Mouse (Mus musculus): ENCODE results near the gene Zcchc8. TPM values are rescaled to one million over a fixed set of nuclear protein-coding genes. Genes with fewer than 3 reads are reported as not detected.
"Not testable (repeated sequence)": the region's sequence is repeated elsewhere in the genome, so short reads cannot be mapped to it uniquely, and the experiment has no call there.

The Zcchc8 gene
- 53.4 and 56.1 TPM in 2 replicates for polyA plus RNA-seq (2015; fragmentation: Nextera tagmentation; extraction: Ambion mirVana)

DNA sequence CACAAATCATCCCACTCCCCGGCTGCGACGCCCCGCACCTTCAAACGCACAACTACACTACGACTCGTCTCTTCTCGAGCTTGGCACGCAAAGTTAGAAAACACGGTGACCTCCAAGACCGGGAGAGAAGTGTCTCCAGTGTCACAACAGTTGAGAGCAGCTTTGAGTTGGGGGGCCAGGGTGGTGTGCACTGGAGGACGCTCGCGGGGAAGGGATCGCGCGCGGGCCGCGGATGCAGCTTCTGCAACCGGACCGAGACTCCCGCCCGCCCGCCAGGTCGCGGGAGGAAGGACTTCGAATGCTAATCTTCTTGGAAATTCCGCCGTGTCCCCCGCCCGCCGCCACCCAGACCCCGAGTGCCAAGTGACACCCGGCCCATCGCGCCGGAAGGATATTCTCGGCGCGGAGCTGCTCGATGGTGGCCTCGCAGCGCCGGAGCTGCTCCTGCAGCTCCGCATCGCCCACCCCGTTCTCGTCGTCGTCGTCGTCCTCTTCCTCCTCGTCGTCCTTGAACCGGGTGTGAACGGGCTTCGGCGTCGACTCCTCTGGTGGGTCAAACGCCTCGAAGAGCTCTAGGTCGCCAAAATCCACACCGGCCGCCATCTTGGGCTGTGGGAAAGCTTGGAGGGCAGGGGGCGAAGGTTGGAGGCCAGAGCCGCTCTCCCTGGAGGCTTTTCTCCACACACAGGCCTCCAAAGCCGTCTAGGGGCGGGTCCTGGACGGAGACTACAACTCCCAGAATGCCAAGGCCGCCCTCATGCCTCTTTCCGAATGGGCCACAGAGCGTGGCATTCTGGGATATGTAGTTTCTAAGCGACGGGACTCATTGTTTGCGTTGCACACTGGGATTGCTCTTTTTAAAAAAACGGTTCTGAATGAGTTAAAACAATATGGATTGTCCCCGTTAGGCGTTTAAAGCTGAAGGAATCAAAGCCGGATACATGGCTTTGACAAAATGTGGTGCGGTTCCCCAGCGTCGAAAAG lies at the start of gene Zcchc8:
Gene Zcchc8, minus strand, starts transcription at position 773 of the 984 bp plus-strand sequence.
- under 1% methylated on average over 81 of the region's 83 CpGs for WGBS
- Histone ChIP-seq H3K9ac (peak within 1 kb of the TSS; percentile 98), H3K4me2 (peak within 1 kb of the TSS; percentile 81), H3K27ac (replicated peaks) (peak within 1 kb of the TSS; percentile 90), H3K9me3 (no peaks in the 10 kb centered on the region), H3K27me3 (replicated peaks) (no peaks in the 10 kb centered on the region), H3K4me3 (peak within 1 kb of the TSS; percentile 94), H3K4me1 (peaks cover 27% of the 10 kb centered on the region), H3K36me3 (peaks cover 20% of the 10 kb centered on the region)
- ATAC-seq (ENCODE audit: extremely low read depth, insufficient number of reproducible peaks, low FRiP score, low TSS enrichment) = peak; percentile 99

DNA sequence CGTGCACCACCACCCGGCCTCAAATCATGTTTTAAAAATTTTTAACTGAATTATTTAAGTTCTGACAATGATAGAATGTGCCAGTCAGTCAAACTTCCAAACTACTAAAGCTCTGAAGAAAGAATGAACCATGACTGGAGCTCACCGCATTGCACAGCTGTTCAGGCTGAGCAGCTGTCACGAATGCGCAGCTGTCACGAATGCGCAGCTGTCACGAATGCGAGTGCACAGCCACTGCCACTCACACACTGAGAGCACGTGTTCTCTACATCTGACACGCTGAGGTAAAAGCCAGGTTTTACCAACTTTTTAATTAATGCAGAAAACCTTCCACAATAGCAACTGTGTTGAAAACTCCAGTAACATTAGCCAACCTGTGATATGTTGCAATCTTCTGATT lies 45.6 kb upstream of the Zcchc8 start:
- H3K4me2 ChIP-seq; H3K4me1 ChIP-seq; H3K9ac ChIP-seq; H3K27me3 ChIP-seq (replicated peaks); H3K4me3 ChIP-seq; H3K27ac ChIP-seq (replicated peaks); ATAC-seq (ENCODE audit: extremely low read depth, insufficient number of reproducible peaks, low FRiP score, low TSS enrichment); H3K9me3 ChIP-seq: not testable (repeated sequence)
- WGBS = 88% methylated on average over 11 of the region's 11 CpGs
- H3K36me3 ChIP-seq = peaks cover 86% of the 10 kb centered on the region

DNA sequence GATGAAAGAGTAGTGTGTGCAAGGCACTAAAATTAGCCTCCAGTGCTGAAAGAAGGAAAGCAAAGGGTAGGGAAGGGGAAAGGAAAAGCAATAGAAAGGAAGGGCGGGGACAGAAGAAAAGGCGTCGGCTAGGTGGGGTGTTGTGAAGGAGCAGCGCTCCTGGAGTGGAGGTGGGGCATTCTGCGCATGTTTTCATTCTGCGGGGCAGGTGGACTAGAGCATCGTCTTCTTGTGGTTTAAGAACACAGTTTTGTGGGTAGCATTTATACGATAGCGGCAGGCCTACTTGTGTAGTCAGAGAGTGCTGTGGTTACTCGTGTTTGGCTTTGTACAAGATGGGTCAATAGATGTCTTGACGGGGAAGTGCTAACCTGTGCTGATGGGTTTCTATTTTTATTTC lies 44.6 kb upstream of the Zcchc8 start:
- no peak overlapping the region for H3K9ac ChIP-seq
- 91% methylated on average over 11 of the region's 11 CpGs for WGBS
- no peaks in the 10 kb centered on the region for H3K4me1 ChIP-seq
- no peak for ATAC-seq (ENCODE audit: extremely low read depth, insufficient number of reproducible peaks, low FRiP score, low TSS enrichment)
- H3K27me3 ChIP-seq (replicated peaks) = no peaks in the 10 kb centered on the region
- H3K27ac ChIP-seq (replicated peaks) = no peak overlapping the region
- H3K9me3 ChIP-seq = no peaks in the 10 kb centered on the region
- no peak overlapping the region for H3K4me3 ChIP-seq
- H3K4me2 ChIP-seq = no peak overlapping the region
- peaks cover 84% of the 10 kb centered on the region for H3K36me3 ChIP-seq

DNA sequence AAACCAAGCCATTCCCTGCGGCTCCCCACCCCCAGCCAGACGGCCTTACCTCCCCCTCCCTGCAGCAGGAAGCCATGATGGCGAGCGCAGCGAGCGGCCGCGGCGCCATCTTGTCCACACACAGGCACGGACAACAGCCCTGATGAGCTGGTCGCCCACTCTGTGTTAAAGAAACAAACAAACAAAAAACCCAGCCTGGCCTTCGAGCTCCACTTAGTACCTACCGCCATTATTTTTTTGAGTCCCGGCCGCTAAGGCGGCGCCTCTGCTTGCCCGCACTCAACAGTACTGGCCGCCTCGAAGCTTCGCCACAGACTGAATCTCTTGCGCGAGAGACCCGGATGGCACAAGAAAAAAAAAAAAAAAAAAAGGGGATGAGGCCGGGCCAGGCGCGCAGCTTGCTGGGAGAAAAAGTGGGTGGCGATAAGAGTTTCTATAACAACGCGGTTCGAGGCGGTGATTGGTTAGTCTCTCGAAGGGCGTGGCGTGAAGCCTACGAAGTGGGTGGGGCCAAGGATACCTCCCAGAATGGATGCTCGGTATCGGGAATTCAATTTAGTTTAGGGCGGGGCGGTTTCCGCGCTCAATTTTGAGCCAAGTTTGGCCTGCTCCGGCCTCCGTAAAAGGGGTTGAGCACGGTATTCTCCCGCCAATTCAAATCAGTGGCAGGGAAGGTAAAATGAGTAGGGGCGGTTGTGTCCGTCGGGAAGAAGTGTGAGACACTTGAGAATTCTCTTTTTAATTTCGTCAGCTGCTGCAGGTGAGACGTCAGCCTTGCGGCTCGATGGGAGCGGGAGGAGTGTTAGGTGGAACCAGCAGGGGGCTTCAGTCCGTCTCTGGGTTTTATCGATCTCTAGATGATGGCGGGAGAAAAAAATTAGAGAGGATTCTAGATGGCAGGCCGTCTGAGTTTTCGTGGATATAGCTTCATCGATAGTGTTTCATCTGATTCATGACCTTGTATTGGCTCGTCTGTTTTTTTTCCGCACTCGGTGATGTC lies 28.5 kb upstream of the Zcchc8 start, which contains the start of the genes Rsrc2 and Kntc1:
Gene Rsrc2, minus strand, starts transcription at position 350 of the 1,000 bp plus-strand sequence.
Gene Kntc1, plus strand, starts transcription at position 652 of the 1,000 bp plus-strand sequence.
- peaks cover 19% of the 10 kb centered on the region for H3K36me3 ChIP-seq
- peak within 1 kb of the TSS; percentile 96 for H3K9ac ChIP-seq
- H3K27me3 ChIP-seq (replicated peaks) = no peaks in the 10 kb centered on the region
- H3K4me3 ChIP-seq = peak within 1 kb of the TSS; percentile 85
- H3K4me1 ChIP-seq = peaks cover 43% of the 10 kb centered on the region
- no peaks in the 10 kb centered on the region for H3K9me3 ChIP-seq
- ATAC-seq (ENCODE audit: extremely low read depth, insufficient number of reproducible peaks, low FRiP score, low TSS enrichment) = peak; percentile 97
- peak within 1 kb of the TSS; percentile 89 for H3K4me2 ChIP-seq
- H3K27ac ChIP-seq (replicated peaks) = peak within 1 kb of the TSS; percentile 99
- under 1% methylated on average over 62 of the region's 63 CpGs for WGBS

DNA sequence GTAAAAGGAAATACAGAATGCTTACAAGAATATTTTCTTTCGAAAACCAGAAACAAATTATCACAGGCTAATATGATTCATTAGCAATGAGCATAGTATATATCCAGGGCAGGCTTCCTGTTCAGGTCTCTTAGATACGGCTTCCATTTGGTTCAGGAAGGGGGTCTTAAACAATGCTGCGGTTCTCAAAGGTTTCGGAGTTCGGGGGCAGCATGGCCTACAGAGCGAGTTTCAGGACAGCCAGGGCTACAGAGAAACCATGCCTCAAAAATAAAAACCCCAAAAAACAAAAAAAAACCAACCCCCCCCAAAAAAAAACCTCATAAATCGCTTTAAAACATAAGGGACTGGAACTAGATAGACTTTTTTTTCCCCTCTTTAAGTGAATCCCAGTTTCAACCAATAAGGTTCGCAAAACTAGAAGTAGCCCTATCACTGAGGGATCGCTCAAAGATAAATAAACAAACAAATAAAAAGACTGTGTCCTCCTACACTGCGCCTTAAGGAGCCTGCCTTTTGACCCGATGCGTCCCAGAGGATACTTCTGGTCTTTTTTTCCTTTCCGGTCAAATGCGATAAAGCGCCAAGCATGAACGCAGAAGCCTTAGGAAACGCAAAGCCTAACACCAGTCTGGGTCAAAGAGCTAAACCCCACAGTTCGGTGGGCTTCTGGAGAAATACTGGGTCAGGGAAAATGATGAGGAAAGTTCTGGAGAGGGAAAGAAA lies 27.6 kb upstream of the Zcchc8 start:
- H3K27ac ChIP-seq (replicated peaks) = peak overlapping the region; percentile 99
- no peak for ATAC-seq (ENCODE audit: extremely low read depth, insufficient number of reproducible peaks, low FRiP score, low TSS enrichment)
- H3K4me3 ChIP-seq = peak overlapping the region; percentile 85
- H3K36me3 ChIP-seq = peaks cover 22% of the 10 kb centered on the region
- peak overlapping the region; percentile 96 for H3K9ac ChIP-seq
- H3K4me1 ChIP-seq = peaks cover 43% of the 10 kb centered on the region
- peak overlapping the region; percentile 89 for H3K4me2 ChIP-seq
- 1% methylated on average over 18 of the region's 18 CpGs for WGBS
- H3K27me3 ChIP-seq (replicated peaks) = no peaks in the 10 kb centered on the region
- no peaks in the 10 kb centered on the region for H3K9me3 ChIP-seq

DNA sequence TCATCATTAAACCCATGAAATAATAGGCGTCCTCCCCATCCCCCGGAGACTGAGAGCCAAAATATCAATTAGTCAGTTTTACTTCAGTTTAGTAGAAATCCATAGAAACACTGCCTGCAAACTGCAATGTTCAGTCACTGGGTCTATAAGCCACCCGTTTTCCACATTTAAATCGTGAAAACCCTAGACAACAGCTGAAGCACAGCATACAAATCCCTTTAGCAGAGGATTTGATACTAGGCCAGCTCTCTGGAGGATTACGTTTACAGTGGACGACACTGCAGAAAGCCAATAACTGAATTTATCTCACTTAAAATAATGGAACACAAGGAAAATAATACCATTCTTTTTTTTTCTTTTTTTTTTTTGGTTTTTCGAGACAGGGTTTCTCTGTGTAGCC lies 26.7 kb upstream of the Zcchc8 start:
- no peaks in the 10 kb centered on the region for H3K9me3 ChIP-seq
- H3K27ac ChIP-seq (replicated peaks) = no peak overlapping the region
- peak overlapping the region; percentile 89 for H3K4me2 ChIP-seq

DNA sequence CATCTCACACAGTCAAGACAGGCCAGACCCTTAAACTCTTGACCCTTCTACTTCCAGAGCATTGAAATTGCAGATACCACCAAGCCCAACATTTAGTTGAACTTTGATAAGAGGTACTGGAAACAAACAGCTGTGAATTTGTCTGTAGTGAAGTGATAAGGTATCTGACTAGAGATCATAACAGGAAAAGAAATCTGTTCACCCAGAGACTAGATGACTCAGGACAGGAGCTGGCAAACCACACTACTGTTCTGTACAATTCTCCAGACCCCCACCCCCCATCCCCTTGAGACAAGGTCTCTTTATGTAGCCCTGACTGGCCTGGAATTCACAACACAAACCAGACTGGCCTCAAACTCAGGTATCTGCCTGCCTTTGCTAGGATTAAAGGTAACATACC lies 25.4 kb upstream of the Zcchc8 start:
- Histone ChIP-seq H3K4me3 (peak overlapping the region; percentile 85), H3K27me3 (replicated peaks) (no peaks in the 10 kb centered on the region), H3K4me2 (peak overlapping the region; percentile 89), H3K9ac (peak overlapping the region; percentile 96), H3K27ac (replicated peaks) (peak overlapping the region; percentile 33; the same call in 1 of the 2 replicates), H3K9me3 (no peaks in the 10 kb centered on the region), H3K36me3 (peaks cover 40% of the 10 kb centered on the region), H3K4me1 (peaks cover 43% of the 10 kb centered on the region)
- ATAC-seq (ENCODE audit: extremely low read depth, insufficient number of reproducible peaks, low FRiP score, low TSS enrichment) = no peak

More for the DNA sequence above, 26.7 kb upstream of the Zcchc8 start:
- WGBS = 23% methylated on average over 7 of the region's 7 CpGs
- Histone ChIP-seq H3K4me3 (peak overlapping the region; percentile 85), H3K27me3 (replicated peaks) (no peaks in the 10 kb centered on the region), H3K36me3 (peaks cover 28% of the 10 kb centered on the region), H3K9ac (peak overlapping the region; percentile 96), H3K4me1 (peaks cover 43% of the 10 kb centered on the region)
- ATAC-seq (ENCODE audit: extremely low read depth, insufficient number of reproducible peaks, low FRiP score, low TSS enrichment) = no peak

DNA sequence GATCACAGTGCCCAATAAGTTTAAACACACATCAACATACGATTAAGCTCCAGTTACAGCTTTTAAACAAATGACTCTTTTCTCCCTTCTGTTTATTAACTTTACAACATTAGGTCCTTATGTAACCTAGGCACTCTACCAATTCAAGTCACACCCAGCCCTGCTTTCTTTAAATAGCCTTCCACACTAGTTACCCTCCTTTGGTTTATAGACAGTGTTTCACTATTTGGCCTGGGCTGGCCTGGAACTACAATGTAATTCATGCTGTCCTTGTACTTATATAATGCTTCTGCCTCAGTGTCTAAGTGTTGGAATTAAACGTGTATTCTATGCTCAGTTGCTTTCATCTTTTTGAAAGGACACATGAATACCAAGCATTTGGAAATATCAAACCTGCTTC lies 23.5 kb upstream of the Zcchc8 start:
- no peak overlapping the region for H3K4me2 ChIP-seq
- H3K4me3 ChIP-seq = no peak overlapping the region
- ATAC-seq (ENCODE audit: extremely low read depth, insufficient number of reproducible peaks, low FRiP score, low TSS enrichment) = no peak
- peaks cover 31% of the 10 kb centered on the region for H3K4me1 ChIP-seq
- no peak overlapping the region for H3K9ac ChIP-seq
- H3K27ac ChIP-seq (replicated peaks) = no peak overlapping the region
- peaks cover 58% of the 10 kb centered on the region for H3K36me3 ChIP-seq
- H3K27me3 ChIP-seq (replicated peaks) = no peaks in the 10 kb centered on the region
- 89% methylated on average over 2 of the region's 2 CpGs for WGBS
- H3K9me3 ChIP-seq = no peaks in the 10 kb centered on the region

DNA sequence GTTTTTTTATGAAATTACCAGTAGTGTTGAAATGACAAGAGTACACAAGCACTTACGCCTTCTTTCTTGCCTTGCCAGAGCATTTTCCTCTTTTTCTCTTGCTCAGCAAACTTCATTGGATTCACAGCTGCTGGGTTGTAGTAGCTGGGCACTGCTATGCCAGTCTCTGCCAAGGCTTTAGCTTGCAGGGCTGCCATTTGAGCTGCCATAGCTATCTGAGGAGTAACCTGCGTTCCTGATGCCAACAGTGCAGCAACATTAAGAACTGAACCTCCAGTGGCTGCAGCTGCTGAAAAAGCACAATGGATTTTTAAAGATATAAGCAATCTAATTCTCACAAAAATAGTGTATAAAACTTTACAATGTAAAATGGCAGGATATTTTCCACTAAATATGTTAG lies 10.1 kb upstream of the Zcchc8 start:
- no peaks in the 10 kb centered on the region for H3K27me3 ChIP-seq (replicated peaks)
- peaks cover 86% of the 10 kb centered on the region for H3K36me3 ChIP-seq
- WGBS = 95% methylated on average over 2 of the region's 2 CpGs
- no peak overlapping the region for H3K4me3 ChIP-seq
- no peaks in the 10 kb centered on the region for H3K9me3 ChIP-seq
- H3K9ac ChIP-seq = no peak overlapping the region
- no peaks in the 10 kb centered on the region for H3K4me1 ChIP-seq
- H3K4me2 ChIP-seq = no peak overlapping the region
- no peak overlapping the region for H3K27ac ChIP-seq (replicated peaks)
- no peak for ATAC-seq (ENCODE audit: extremely low read depth, insufficient number of reproducible peaks, low FRiP score, low TSS enrichment)

DNA sequence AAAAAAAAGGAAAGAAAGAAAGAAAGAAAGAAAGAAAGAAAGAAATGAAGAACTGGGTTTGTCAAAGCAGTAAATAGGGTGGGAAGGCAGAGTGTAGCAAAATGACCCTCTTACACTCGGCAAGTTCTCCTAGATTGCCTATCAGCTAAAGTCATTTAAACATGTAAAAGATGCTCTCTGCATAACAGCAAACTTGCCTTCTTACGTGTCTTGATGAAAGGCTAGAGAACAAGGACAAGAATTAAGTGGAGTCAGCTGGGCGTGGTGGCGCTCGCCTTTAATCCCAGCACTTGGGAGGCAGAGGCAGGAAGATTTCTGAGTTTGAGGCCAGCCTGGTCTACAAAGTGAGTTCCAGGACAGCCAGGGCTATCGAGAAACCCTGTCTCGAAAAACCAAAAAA lies 2.9 kb upstream of the Zcchc8 start:
- not testable (repeated sequence) for ATAC-seq (ENCODE audit: extremely low read depth, insufficient number of reproducible peaks, low FRiP score, low TSS enrichment)
- peaks cover 18% of the 10 kb centered on the region for H3K36me3 ChIP-seq
- 89% methylated on average over 7 of the region's 7 CpGs for WGBS

More for the DNA sequence above, 2.9 kb upstream of the Zcchc8 start:
- H3K4me2 ChIP-seq; H3K4me3 ChIP-seq; H3K27me3 ChIP-seq (replicated peaks); H3K9me3 ChIP-seq; H3K4me1 ChIP-seq; H3K9ac ChIP-seq; H3K27ac ChIP-seq (replicated peaks): not testable (repeated sequence)
